Mouse (Mus musculus) ES-E14 (cell line): ENCODE data around the gene Rrm2.

Source experiments
- CHD2 ChIP-seq: IDR thresholded peaks from 2 replicates; pipeline ENCODE4 v1.6.1; 2014; ENCODE audit warnings: mild to moderate bottlenecking, low read depth, low read length, inconsistent platforms
- HCFC1 ChIP-seq: IDR thresholded peaks from 2 replicates; pipeline ENCODE4 v1.6.1; 2012; ENCODE audit warnings: low read length, inconsistent platforms, borderline replicate concordance; ENCODE audit not compliant: insufficient read depth
- MAFK ChIP-seq: IDR thresholded peaks from 2 replicates; pipeline ENCODE4 v1.6.1; 2014; ENCODE audit warnings: mild to moderate bottlenecking, low read depth, low read length, inconsistent platforms; ENCODE audit not compliant: insufficient read depth
- ZC3H11A ChIP-seq: IDR thresholded peaks from 2 replicates; pipeline ENCODE4 v1.6.1; 2012; ENCODE audit warnings: low read depth, mild to moderate bottlenecking, inconsistent platforms, low read length, borderline replicate concordance
- ZNF384 ChIP-seq: IDR thresholded peaks from 2 replicates; pipeline ENCODE4 v1.6.1; 2012; ENCODE audit warnings: low read depth, low read length, inconsistent platforms

DNA sequence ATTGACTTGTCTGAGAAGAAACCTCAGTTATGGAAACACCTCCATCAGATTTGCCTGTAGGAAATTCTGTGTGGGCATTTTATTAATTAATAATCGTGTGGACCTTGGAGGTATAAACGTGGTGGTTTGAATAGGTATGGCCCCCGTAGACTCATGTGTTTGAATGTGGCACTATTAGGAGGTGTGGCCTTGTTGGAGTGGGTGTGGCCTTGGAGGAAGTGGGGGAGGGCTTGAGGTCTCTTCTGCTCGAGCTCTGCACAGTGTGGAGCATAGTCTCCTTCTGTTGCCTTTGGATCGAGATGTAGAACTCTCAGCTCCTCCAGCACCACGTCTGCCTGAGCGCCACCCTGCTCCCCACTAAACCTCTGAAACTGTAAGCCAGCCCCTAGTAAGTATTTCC, 24.6 kb upstream of the Rrm2 start:
- TF ChIP-seq ZNF384 (no peak), CHD2 (no peak), ZC3H11A (no peak), MAFK (no peak), HCFC1 (no peak)
